Mouse (Mus musculus) midbrain, embryonic 11.5 days (tissue): ENCODE measurements at regions not wholly inside any gene's neighbourhood (a gene's known extent, or its start where the extent isn't known, plus 50 kb on each side); places are given as distances from the start of the nearest gene placed in this dataset.

Experiments used
- ATAC-seq: fragments of 200-750 bp; cut with Nextera tagmentation; 2 replicates; pipeline ENCODE4 v1.8.0; 2017; ENCODE audit warnings: moderate TSS enrichment, moderate library complexity; ENCODE audit not compliant: low FRiP score
- DNase-seq: peaks from one replicate; pipeline ENCODE4 v3.0.0; 2015; ENCODE audit warnings: low spot score; ENCODE audit errors: missing footprints
- H3K27ac ChIP-seq: fragments of 300-500 bp; sonication (generic); 2 replicates; pipeline ENCODE4 v1.5.1; 2014; ENCODE audit warnings: low read depth, low read length
- H3K27me3 ChIP-seq: fragments of 300-500 bp; sonication (generic); 2 replicates; pipeline ENCODE4 v1.6.1; 2014; ENCODE audit warnings: mild to moderate bottlenecking, low read length, moderate library complexity, mixed read lengths; ENCODE audit not compliant: control insufficient read depth, insufficient read depth
- H3K36me3 ChIP-seq: fragments of 300-500 bp; sonication (generic); 2 replicates; pipeline ENCODE4 v1.6.1; 2014; ENCODE audit warnings: mild to moderate bottlenecking, low read length, moderate library complexity, mixed read lengths; ENCODE audit not compliant: control insufficient read depth, insufficient read depth
- H3K4me1 ChIP-seq: fragments of 300-500 bp; sonication (generic); 2 replicates; pipeline ENCODE4 v1.6.1; 2014; ENCODE audit warnings: low read length; ENCODE audit not compliant: control insufficient read depth, insufficient read depth
- H3K4me2 ChIP-seq: fragments of 300-500 bp; sonication (generic); 2 replicates; pipeline ENCODE4 v1.6.1; 2014; ENCODE audit warnings: mild to moderate bottlenecking, moderate library complexity
- H3K4me3 ChIP-seq: fragments of 300-500 bp; sonication (generic); 2 replicates; pipeline ENCODE4 v1.5.1; 2014; ENCODE audit warnings: low read depth, low read length
- H3K9ac ChIP-seq: fragments of 300-500 bp; sonication (generic); 2 replicates; pipeline ENCODE4 v1.6.1; 2014; ENCODE audit warnings: low read length
- H3K9me3 ChIP-seq: fragments of 300-500 bp; sonication (generic); 2 replicates; pipeline ENCODE4 v1.6.1; 2016; ENCODE audit warnings: low read length; ENCODE audit not compliant: control insufficient read depth
- WGBS: fragments of 180-500 bp; shearing (Covaris S2); extraction: QIAGEN DNeasy Blood & Tissue Kit; methylation state at CpG from one replicate; pipeline ENCODE4 v1.1.7; 2014; 5-methylcytosine and 5-hydroxymethylcytosine counted together

GRCm38 (mm10) chr6:147744081-147744480 lies 268.5 kb downstream of the Ccdc91 start:
- H3K9me3 ChIP-seq = no peaks in the 10 kb centered on the region
- H3K36me3 ChIP-seq = no peaks in the 10 kb centered on the region
- H3K4me2 ChIP-seq = no peak overlapping the region
- H3K9ac ChIP-seq = no peak overlapping the region
- H3K4me3 ChIP-seq = no peak overlapping the region
- H3K27me3 ChIP-seq = no peaks in the 10 kb centered on the region
- H3K27ac ChIP-seq = no peak overlapping the region
- no peak for DNase-seq
- no peaks in the 10 kb centered on the region for H3K4me1 ChIP-seq
- WGBS = 78% methylated on average over 3 of the region's 3 CpGs
- ATAC-seq = no peak

- no peak overlapping the region for H3K9ac ChIP-seq
- ATAC-seq (no peak), DNase-seq (no peak)
- H3K4me2 ChIP-seq = no peak overlapping the region
- no peaks in the 10 kb centered on the region for H3K9me3 ChIP-seq
- WGBS = 88% methylated on average over 2 of the region's 2 CpGs
- no peaks in the 10 kb centered on the region for H3K27me3 ChIP-seq
- H3K27ac ChIP-seq = no peak overlapping the region
- no peaks in the 10 kb centered on the region for H3K4me1 ChIP-seq
- no peak overlapping the region for H3K4me3 ChIP-seq
- H3K36me3 ChIP-seq = no peaks in the 10 kb centered on the region
Observed at GRCm38 (mm10) chr6:147745690-147746089, 270.1 kb downstream of the Ccdc91 start.

- ATAC-seq (no peak), DNase-seq (no peak)
- H3K36me3 ChIP-seq = no peaks in the 10 kb centered on the region
- H3K9ac ChIP-seq = no peak overlapping the region
- no peak overlapping the region for H3K27ac ChIP-seq
- H3K9me3 ChIP-seq = no peaks in the 10 kb centered on the region
- H3K4me3 ChIP-seq = no peak overlapping the region
- no peaks in the 10 kb centered on the region for H3K4me1 ChIP-seq
- H3K4me2 ChIP-seq = no peak overlapping the region
- no peaks in the 10 kb centered on the region for H3K27me3 ChIP-seq
Observed at GRCm38 (mm10) chr6:147747945-147748344, 272.3 kb downstream of the Ccdc91 start.

GRCm38 (mm10) chr6:147752301-147752700 lies 276.7 kb downstream of the Ccdc91 start:
- no peak overlapping the region for H3K4me2 ChIP-seq
- H3K4me3 ChIP-seq = no peak overlapping the region
- no peaks in the 10 kb centered on the region for H3K4me1 ChIP-seq
- DNase-seq (peak; percentile 76), ATAC-seq (no peak)
- no peak overlapping the region for H3K27ac ChIP-seq
- H3K36me3 ChIP-seq = no peaks in the 10 kb centered on the region
- no peaks in the 10 kb centered on the region for H3K9me3 ChIP-seq
- no peaks in the 10 kb centered on the region for H3K27me3 ChIP-seq
- H3K9ac ChIP-seq = no peak overlapping the region
- 76% methylated on average over 2 of the region's 2 CpGs for WGBS

- ATAC-seq (no peak), DNase-seq (no peak)
- H3K27me3 ChIP-seq = no peaks in the 10 kb centered on the region
- no peak overlapping the region for H3K4me2 ChIP-seq
- no peaks in the 10 kb centered on the region for H3K36me3 ChIP-seq
- H3K9me3 ChIP-seq = no peaks in the 10 kb centered on the region
- H3K4me1 ChIP-seq = no peaks in the 10 kb centered on the region
- no peak overlapping the region for H3K27ac ChIP-seq
- no peak overlapping the region for H3K9ac ChIP-seq
- no peak overlapping the region for H3K4me3 ChIP-seq
- WGBS = 87% methylated on average over 2 of the region's 2 CpGs
Observed at GRCm38 (mm10) chr6:147753828-147754227, 278.2 kb downstream of the Ccdc91 start.

- Histone ChIP-seq H3K9ac (no peak overlapping the region), H3K4me2 (no peak overlapping the region), H3K27ac (no peak overlapping the region), H3K27me3 (no peaks in the 10 kb centered on the region), H3K36me3 (no peaks in the 10 kb centered on the region), H3K4me3 (no peak overlapping the region), H3K9me3 (no peaks in the 10 kb centered on the region), H3K4me1 (no peaks in the 10 kb centered on the region)
- no peak for ATAC-seq
- WGBS = 89% methylated on average over 7 of the region's 7 CpGs
- no peak for DNase-seq
Observed at GRCm38 (mm10) chr6:147755750-147756523, 280.3 kb downstream of the Ccdc91 start.

- Histone ChIP-seq H3K9me3 (no peaks in the 10 kb centered on the region), H3K4me1 (no peaks in the 10 kb centered on the region), H3K4me3 (no peak overlapping the region), H3K36me3 (no peaks in the 10 kb centered on the region), H3K4me2 (no peak overlapping the region), H3K9ac (no peak overlapping the region), H3K27ac (no peak overlapping the region), H3K27me3 (no peaks in the 10 kb centered on the region)
- ATAC-seq = no peak
- 87% methylated on average over 7 of the region's 7 CpGs for WGBS
- peak; percentile 57 for DNase-seq
Observed at GRCm38 (mm10) chr6:147759485-147759884, 283.9 kb downstream of the Ccdc91 start.

GRCm38 (mm10) chr6:147760113-147760512 lies 284.5 kb downstream of the Ccdc91 start:
- Histone ChIP-seq H3K4me3 (no peak overlapping the region), H3K9me3 (no peaks in the 10 kb centered on the region), H3K4me1 (no peaks in the 10 kb centered on the region), H3K36me3 (no peaks in the 10 kb centered on the region), H3K9ac (no peak overlapping the region), H3K4me2 (no peak overlapping the region), H3K27ac (no peak overlapping the region), H3K27me3 (no peaks in the 10 kb centered on the region)
- DNase-seq = no peak
- no peak for ATAC-seq
- WGBS = 89% methylated on average over 2 of the region's 2 CpGs

- no peak overlapping the region for H3K4me2 ChIP-seq
- no peak overlapping the region for H3K27ac ChIP-seq
- 82% methylated on average over 1 of the region's 1 CpGs for WGBS
- no peaks in the 10 kb centered on the region for H3K4me1 ChIP-seq
- no peak for ATAC-seq
- H3K4me3 ChIP-seq = no peak overlapping the region
- no peaks in the 10 kb centered on the region for H3K9me3 ChIP-seq
- H3K36me3 ChIP-seq = no peaks in the 10 kb centered on the region
- H3K27me3 ChIP-seq = no peaks in the 10 kb centered on the region
- DNase-seq = no peak
- H3K9ac ChIP-seq = no peak overlapping the region
Observed at GRCm38 (mm10) chr6:147765241-147765640, 281.8 kb upstream of the Far2 start.
